Mouse (Mus musculus): ENCODE measurements around the gene Vangl1. TPM values are rescaled to one million over a fixed set of nuclear protein-coding genes. Genes with fewer than 3 reads are reported as not detected.

Gene Vangl1
- polyA plus RNA-seq (2015; fragmentation: Nextera tagmentation; extraction: Ambion mirVana), result 6.6 and 7.3 TPM in 2 replicates

DNA sequence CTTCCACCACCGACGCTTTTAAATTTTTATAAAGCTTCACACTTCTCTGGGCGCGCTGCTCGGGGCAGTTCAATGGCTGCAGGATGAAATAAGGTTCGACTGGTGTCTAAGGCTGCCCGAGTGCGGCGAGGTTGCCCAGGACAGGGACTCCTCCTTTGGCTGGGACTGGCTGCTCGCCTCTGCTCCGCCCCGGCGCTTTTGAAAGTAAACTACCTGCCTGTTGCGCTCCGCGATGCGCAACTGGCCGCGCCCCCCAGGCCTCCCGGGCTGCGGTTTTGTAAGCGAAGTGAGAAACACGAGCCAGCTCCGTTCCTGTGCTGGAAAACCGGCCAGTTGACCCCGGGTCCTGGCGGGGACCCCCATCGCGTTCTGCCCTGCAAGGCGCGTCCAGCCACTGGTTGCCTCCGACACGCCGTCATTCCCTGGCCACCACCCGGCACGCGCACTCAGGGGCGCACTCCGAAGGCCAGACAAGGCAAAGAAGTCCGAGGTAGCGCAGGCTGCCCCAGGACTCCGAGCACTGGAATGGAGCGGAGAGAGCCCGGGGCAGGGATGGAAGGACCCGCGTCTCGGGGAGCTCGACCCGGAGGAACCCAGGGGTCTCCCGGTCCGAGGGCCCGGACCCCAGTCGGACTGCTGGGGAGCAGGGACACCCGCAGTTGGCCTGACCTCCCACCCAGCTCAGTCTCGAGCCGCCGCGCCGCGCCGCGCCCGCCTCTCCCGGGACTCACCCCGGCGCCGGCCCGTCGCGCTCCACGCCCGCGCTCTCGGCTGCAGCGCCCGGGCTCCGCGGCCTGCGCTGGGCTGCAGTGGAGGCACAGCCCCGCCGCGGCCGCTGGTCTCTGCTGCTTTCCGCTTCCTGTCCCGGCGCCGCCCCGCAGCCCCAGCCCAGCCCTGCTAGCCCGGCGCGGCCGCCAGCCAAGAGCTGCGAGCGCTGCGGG, at the start of gene Vangl1:
Gene Vangl1, minus strand, starts transcription at position 913 of the 941 bp plus-strand sequence.

Other genes with a start within 250 kb of the Vangl1 start
- not detected in 2 replicates for gene Nhlh2, start 194.6 kb downstream of the Vangl1 start, polyA plus RNA-seq (2015; fragmentation: Nextera tagmentation; extraction: Ambion mirVana)
- gene Casq2, start 118.3 kb downstream of the Vangl1 start, polyA plus RNA-seq (2015; fragmentation: Nextera tagmentation; extraction: Ambion mirVana), result 952 and 1,007 TPM in 2 replicates